Mouse (Mus musculus) heart, embryonic 10.5 days (tissue): ENCODE data around the gene B3gnt8. TPM values are rescaled to one million over a fixed set of nuclear protein-coding genes. Genes with fewer than 3 reads are reported as not detected.

ENCODE experiments used
- polyA plus RNA-seq: library from polyadenylated mRNA; unstranded; fragments of >200 nt; fragmentation: Nextera tagmentation; extraction: Ambion mirVana; gene quantifications from 2 replicates; pipeline ENCODE4 v1.2.1, GENCODE M21; 2016

The B3gnt8 gene
- polyA plus RNA-seq, 1 experiment from 2014 or later: 5.4 TPM

Other genes starting within 250 kb of the B3gnt8 start
- gene Lipe, start 227.9 kb upstream of the B3gnt8 start, polyA plus RNA-seq: 3.3 and 4.7 TPM in 2 replicates
- gene Cxcl17, start 213.8 kb upstream of the B3gnt8 start, polyA plus RNA-seq: 0.32 and 0.36 TPM in 2 replicates
- gene Ceacam1, start 149.1 kb upstream of the B3gnt8 start, polyA plus RNA-seq: 1.3 and 1.6 TPM in 2 replicates
- not detected in 2 replicates for gene Ceacam2, start 86.8 kb upstream of the B3gnt8 start, polyA plus RNA-seq
- gene Erich4, start 10.8 kb upstream of the B3gnt8 start, polyA plus RNA-seq: not detected in 2 replicates
- gene Dmac2, start 7.2 kb upstream of the B3gnt8 start, polyA plus RNA-seq: 48.9 and 54.6 TPM in 2 replicates
- gene Bckdha, start 32.3 kb downstream of the B3gnt8 start, polyA plus RNA-seq: 51.7 and 51.8 TPM in 2 replicates
- 50.6 and 74.8 TPM in 2 replicates for gene Exosc5, start 32.5 kb downstream of the B3gnt8 start, polyA plus RNA-seq
- 1.1 and 1.9 TPM in 2 replicates for gene Tmem91, start 48.5 kb downstream of the B3gnt8 start, polyA plus RNA-seq
- 34.2 and 35.8 TPM in 2 replicates for gene B9d2, start 54.1 kb downstream of the B3gnt8 start, polyA plus RNA-seq
- 4.1 and 4.8 TPM in 2 replicates for gene Tgfb1, start 60.3 kb downstream of the B3gnt8 start, polyA plus RNA-seq
- gene Ccdc97, start 92.4 kb downstream of the B3gnt8 start, polyA plus RNA-seq: 30.1 and 30.2 TPM in 2 replicates
- 45.3 and 54.6 TPM in 2 replicates for gene Hnrnpul1, start 128.1 kb downstream of the B3gnt8 start, polyA plus RNA-seq
- 53.3 and 54.3 TPM in 2 replicates for gene Axl, start 162.1 kb downstream of the B3gnt8 start, polyA plus RNA-seq
- 4.7 and 5.5 TPM in 2 replicates for gene Cyp2s1, start 190.3 kb downstream of the B3gnt8 start, polyA plus RNA-seq